Mouse (Mus musculus) thymus, postnatal 4 days (tissue): ENCODE results near the gene Ffar1.
A peak's percentile ranks its signal among the peaks of the same experiment; 100 is the strongest.
"Not testable (repeated sequence)": the region's sequence is repeated elsewhere in the genome, so short reads cannot be mapped to it uniquely, and the experiment has no call there.

Source experiments
- DNase-seq: peaks from one replicate; pipeline ENCODE4 v3.0.0; 2021

The Ffar1 gene

GRCm38 (mm10) chr7:30847386-30847785 is 14.0 kb downstream of the Ffar1 start:
- no peak for DNase-seq

- no peak for DNase-seq
Measured at GRCm38 (mm10) chr7:30846505-30847053, 14.8 kb downstream of the Ffar1 start.

- no peak for DNase-seq
Measured at GRCm38 (mm10) chr7:30844676-30845297, 16.6 kb downstream of the Ffar1 start.

- no peak for DNase-seq
Measured at GRCm38 (mm10) chr7:30842092-30842491, 19.3 kb downstream of the Ffar1 start.

- no peak for DNase-seq
Measured at GRCm38 (mm10) chr7:30841379-30841778, 20.0 kb downstream of the Ffar1 start.

GRCm38 (mm10) chr7:30840306-30840705 is 21.1 kb downstream of the Ffar1 start:
- DNase-seq = no peak

GRCm38 (mm10) chr7:30837277-30837676 is 24.1 kb downstream of the Ffar1 start:
- DNase-seq = no peak

GRCm38 (mm10) chr7:30832684-30833083 is 28.7 kb downstream of the Ffar1 start:
- not testable (repeated sequence) for DNase-seq

GRCm38 (mm10) chr7:30832261-30832660 is 29.1 kb downstream of the Ffar1 start:
- DNase-seq = peak; percentile 30

GRCm38 (mm10) chr7:30829428-30829827 is 31.9 kb downstream of the Ffar1 start:
- DNase-seq = no peak

GRCm38 (mm10) chr7:30828871-30829270 is 32.5 kb downstream of the Ffar1 start:
- not testable (repeated sequence) for DNase-seq

- no peak for DNase-seq
Measured at GRCm38 (mm10) chr7:30826660-30827059, 34.7 kb downstream of the Ffar1 start.

- DNase-seq = no peak
Measured at GRCm38 (mm10) chr7:30824306-30824705, 37.1 kb downstream of the Ffar1 start.

GRCm38 (mm10) chr7:30823675-30824074 is 37.7 kb downstream of the Ffar1 start, which contains the start of gene Ffar2:
Gene Ffar2 (minus strand): TSS chr7:30823775.
- DNase-seq = no peak

- DNase-seq = no peak
Measured at GRCm38 (mm10) chr7:30821532-30821931, 39.8 kb downstream of the Ffar1 start.

- DNase-seq = peak; percentile 47
Measured at GRCm38 (mm10) chr7:30820854-30821445, 40.4 kb downstream of the Ffar1 start.

- no peak for DNase-seq
Measured at GRCm38 (mm10) chr7:30820131-30820530, 41.2 kb downstream of the Ffar1 start.

GRCm38 (mm10) chr7:30812291-30812807 is 49.0 kb downstream of the Ffar1 start:
- no peak for DNase-seq

GRCm38 (mm10) chr7:30811757-30812290 is 49.5 kb downstream of the Ffar1 start:
- no peak for DNase-seq

GRCm38 (mm10) chr7:30810319-30810718 is 51.0 kb downstream of the Ffar1 start:
- DNase-seq = no peak
